Mouse (Mus musculus) neural tube, embryonic 11.5 days (tissue): Measurements from ENCODE around the gene Card6. TPM values are rescaled to one million over a fixed set of nuclear protein-coding genes. Genes with fewer than 3 reads are reported as not detected.

Experiments
- ATAC-seq: fragments of 200-750 bp; cut with Nextera tagmentation; 2 replicates; pipeline ENCODE4 v1.8.0; 2017; ENCODE audit warnings: moderate number of reproducible peaks, mild to moderate bottlenecking, moderate TSS enrichment, moderate library complexity; ENCODE audit not compliant: insufficient read depth, low FRiP score, low TSS enrichment
- DNase-seq: peaks from one replicate; pipeline ENCODE4 v3.0.0-alpha.2; 2015; ENCODE audit warnings: low spot score
- H3K27ac ChIP-seq: fragments of 300-500 bp; sonication (generic); 2 replicates; pipeline ENCODE4 v1.5.1; 2014; ENCODE audit warnings: low read depth, mild to moderate bottlenecking, low read length
- H3K27me3 ChIP-seq: fragments of 300-500 bp; sonication (generic); 2 replicates; pipeline ENCODE4 v1.6.1; 2014; ENCODE audit warnings: mild to moderate bottlenecking, low read length, mixed read lengths; ENCODE audit not compliant: control insufficient read depth, insufficient read depth
- H3K36me3 ChIP-seq: fragments of 300-500 bp; sonication (generic); 2 replicates; pipeline ENCODE4 v1.6.1; 2014; ENCODE audit warnings: mild to moderate bottlenecking, low read length, moderate library complexity, mixed read lengths; ENCODE audit not compliant: control insufficient read depth, insufficient read depth
- H3K4me1 ChIP-seq: fragments of 300-500 bp; sonication (generic); 2 replicates; pipeline ENCODE4 v1.6.1; 2014; ENCODE audit warnings: low read length, mixed read lengths; ENCODE audit not compliant: control insufficient read depth, insufficient read depth
- H3K4me2 ChIP-seq: fragments of 300-500 bp; sonication (generic); 2 replicates; pipeline ENCODE4 v1.6.1; 2014; ENCODE audit warnings: low read depth, mild to moderate bottlenecking, moderate library complexity
- H3K4me3 ChIP-seq: fragments of 300-500 bp; sonication (generic); 2 replicates; pipeline ENCODE4 v1.5.1; 2014; ENCODE audit warnings: low read depth, low read length
- H3K9ac ChIP-seq: fragments of 300-500 bp; sonication (generic); 2 replicates; pipeline ENCODE4 v1.6.1; 2014; ENCODE audit warnings: mild to moderate bottlenecking, low read length
- H3K9me3 ChIP-seq: fragments of 300-500 bp; sonication (generic); 2 replicates; pipeline ENCODE4 v1.6.1; 2016; ENCODE audit warnings: low read length; ENCODE audit not compliant: control insufficient read depth
- WGBS: fragments of 180-500 bp; shearing (Covaris S2); extraction: QIAGEN DNeasy Blood & Tissue Kit; methylation state at CpG from one replicate; pipeline ENCODE4 v1.1.7; 2014; 5-methylcytosine and 5-hydroxymethylcytosine counted together
- polyA plus RNA-seq: library from polyadenylated mRNA; unstranded; fragments of >200 nt; fragmentation: Nextera tagmentation; extraction: Ambion mirVana; gene quantifications from 2 replicates; pipeline ENCODE4 v1.2.1, GENCODE M21; 2014

The Card6 gene
- polyA plus RNA-seq = 1.1 and 1.4 TPM in 2 replicates

DNA sequence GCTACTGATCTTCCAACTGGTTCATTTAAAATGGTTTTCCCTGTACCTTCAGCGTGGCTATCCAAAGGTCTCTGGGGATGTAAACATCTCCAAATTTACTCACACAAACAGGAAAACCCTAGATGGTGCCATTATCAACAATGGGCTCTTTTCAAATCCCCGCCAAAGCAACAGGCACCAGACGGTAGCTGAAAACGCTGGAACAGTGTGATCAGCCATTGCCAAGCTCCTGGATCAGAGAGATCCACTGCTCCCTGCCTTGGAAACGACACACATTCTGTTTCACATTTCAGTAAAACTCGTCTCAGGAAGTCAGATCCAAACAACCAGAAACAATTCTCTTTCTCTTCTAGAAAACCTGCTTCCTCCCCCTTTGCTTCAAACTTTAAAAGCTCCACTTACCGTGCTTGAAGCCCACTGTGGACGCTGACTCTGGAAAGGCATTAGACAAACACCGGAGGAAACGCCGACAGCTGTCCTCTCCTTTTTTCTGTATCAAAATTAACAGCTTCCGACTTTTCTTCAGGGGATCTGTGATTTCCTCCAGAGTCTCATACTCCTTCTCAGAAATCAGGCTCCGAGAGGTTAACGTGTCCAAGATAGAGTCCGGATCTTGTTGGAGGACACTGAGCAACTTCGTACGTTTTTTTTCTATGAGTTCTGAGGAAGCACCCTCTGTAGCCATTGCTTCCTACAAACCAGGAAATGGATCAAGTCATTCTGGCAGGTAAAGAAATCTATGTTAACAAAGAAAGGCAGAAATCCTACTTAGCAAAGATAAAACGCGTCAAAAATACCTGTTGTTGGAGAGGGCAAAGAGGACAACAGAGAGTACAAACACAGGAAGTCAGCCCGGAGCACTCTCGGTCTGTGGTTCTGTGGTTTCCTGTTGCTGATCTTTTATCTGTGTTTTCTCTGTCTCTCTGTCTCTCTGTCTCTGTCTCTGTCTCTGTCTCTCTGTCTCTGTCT, at the start of gene Card6:
Gene Card6, minus strand, starts transcription at position 854 of the 969 bp plus-strand sequence.
- Histone ChIP-seq H3K9ac (no peak within 1 kb of the TSS), H3K36me3 (no peaks in the 10 kb centered on the region), H3K4me2 (no peak within 1 kb of the TSS), H3K4me3 (no peak within 1 kb of the TSS), H3K27ac (no peak within 1 kb of the TSS), H3K4me1 (no peaks in the 10 kb centered on the region), H3K9me3 (no peaks in the 10 kb centered on the region), H3K27me3 (no peaks in the 10 kb centered on the region)
- WGBS = 76% methylated on average over 21 of the region's 21 CpGs
- ATAC-seq (no peak), DNase-seq (no peak)

DNA sequence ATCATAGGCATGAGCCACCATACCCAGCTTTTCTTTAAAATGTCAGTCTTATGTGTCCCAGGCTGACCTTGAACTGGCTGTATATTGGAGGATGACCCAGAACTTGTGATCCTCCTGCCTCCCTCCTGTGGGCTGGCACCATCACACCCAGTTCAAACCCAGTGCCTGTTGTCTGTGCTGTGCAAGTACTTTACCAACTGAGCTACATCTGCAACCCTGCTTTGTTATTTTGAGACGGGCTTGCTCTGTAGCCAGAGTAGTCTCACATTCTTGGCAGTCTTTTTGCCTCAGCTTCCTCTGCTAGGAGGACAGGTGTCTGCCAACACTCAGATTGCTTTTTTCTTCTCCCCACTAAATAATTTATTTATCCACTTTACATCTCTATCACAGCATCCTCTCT, 49.0 kb upstream of the Card6 start:
- Histone ChIP-seq H3K4me3 (no peak overlapping the region), H3K27me3 (no peaks in the 10 kb centered on the region), H3K9ac (no peak overlapping the region), H3K27ac (no peak overlapping the region), H3K9me3 (no peaks in the 10 kb centered on the region), H3K36me3 (no peaks in the 10 kb centered on the region), H3K4me1 (no peaks in the 10 kb centered on the region), H3K4me2 (no peak overlapping the region)
- no peak for ATAC-seq
- 65% methylated on average over 1 of the region's 1 CpGs for WGBS
- no peak for DNase-seq

DNA sequence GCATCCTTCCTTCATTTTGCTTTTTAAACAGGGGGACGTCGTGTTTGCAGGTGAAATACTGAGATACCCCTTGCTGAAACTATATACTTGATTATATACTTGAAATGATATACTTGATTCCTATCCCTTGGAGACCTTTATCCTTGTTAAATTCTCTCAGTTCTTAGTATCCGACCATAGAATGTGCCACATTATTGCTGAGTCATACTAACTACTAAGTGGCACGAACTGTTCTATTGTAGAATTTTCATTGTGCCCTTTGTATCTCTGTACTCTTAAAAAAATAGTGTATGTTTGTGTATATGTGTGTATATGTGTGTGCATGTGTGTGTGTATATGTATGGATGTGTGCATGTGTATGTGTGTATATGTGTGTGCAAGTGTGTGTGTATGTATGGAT, 48.0 kb upstream of the Card6 start:
- ATAC-seq = no peak
- H3K27me3 ChIP-seq = no peaks in the 10 kb centered on the region
- H3K9ac ChIP-seq = no peak overlapping the region
- no peaks in the 10 kb centered on the region for H3K9me3 ChIP-seq
- no peak overlapping the region for H3K4me2 ChIP-seq
- DNase-seq = no peak
- no peak overlapping the region for H3K4me3 ChIP-seq
- H3K27ac ChIP-seq = no peak overlapping the region
- 97% methylated on average over 4 of the region's 4 CpGs for WGBS
- no peaks in the 10 kb centered on the region for H3K36me3 ChIP-seq
- no peaks in the 10 kb centered on the region for H3K4me1 ChIP-seq

DNA sequence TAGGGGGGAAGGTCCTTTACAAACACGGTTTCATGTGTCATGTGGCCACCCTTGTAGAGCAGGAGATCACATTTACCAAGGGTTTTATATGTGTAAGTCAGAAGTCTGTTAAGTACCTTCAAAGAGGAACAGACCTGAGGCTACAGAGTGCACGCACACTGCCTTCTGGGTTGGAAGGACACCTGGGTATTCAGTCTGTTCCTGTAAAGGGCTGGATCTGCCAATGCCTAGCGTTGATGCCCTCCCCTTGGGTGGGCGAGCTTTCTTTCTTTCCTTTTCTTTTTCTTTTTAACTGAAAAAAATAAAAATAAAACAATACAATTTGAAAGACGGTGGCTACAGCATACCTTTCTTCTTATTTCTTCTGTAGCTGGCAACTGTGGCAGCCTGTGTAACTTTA, 46.8 kb upstream of the Card6 start:
- Histone ChIP-seq H3K4me2 (no peak overlapping the region), H3K4me3 (no peak overlapping the region), H3K4me1 (no peaks in the 10 kb centered on the region), H3K27me3 (no peaks in the 10 kb centered on the region), H3K27ac (no peak overlapping the region), H3K9ac (no peak overlapping the region), H3K9me3 (no peaks in the 10 kb centered on the region), H3K36me3 (no peaks in the 10 kb centered on the region)
- WGBS = 76% methylated on average over 5 of the region's 5 CpGs
- DNase-seq (no peak), ATAC-seq (no peak)

DNA sequence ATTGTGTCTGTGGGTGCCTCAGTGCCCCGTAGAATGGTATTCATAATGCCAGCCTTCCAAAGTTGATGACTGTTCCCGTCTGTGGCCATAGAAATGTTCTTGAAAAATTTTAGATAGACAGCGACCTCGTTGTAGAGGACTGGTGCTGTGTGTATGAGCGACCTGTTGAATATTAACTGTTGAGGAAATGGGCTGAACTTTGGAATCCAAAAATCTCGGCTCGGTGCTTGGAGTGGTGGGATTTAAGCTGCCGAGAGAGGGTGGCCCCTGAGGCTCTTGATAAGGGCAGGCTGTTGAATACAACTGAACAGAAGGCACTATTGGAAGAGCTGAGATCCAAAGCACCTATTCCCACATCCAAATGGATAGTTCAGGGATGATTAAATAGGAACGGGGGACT, 46.3 kb upstream of the Card6 start:
- ATAC-seq = no peak
- DNase-seq = no peak
- Histone ChIP-seq H3K4me2 (no peak overlapping the region), H3K27ac (no peak overlapping the region), H3K27me3 (no peaks in the 10 kb centered on the region), H3K4me1 (no peaks in the 10 kb centered on the region), H3K4me3 (no peak overlapping the region), H3K9ac (no peak overlapping the region), H3K36me3 (no peaks in the 10 kb centered on the region), H3K9me3 (no peaks in the 10 kb centered on the region)
- WGBS = 89% methylated on average over 9 of the region's 9 CpGs

DNA sequence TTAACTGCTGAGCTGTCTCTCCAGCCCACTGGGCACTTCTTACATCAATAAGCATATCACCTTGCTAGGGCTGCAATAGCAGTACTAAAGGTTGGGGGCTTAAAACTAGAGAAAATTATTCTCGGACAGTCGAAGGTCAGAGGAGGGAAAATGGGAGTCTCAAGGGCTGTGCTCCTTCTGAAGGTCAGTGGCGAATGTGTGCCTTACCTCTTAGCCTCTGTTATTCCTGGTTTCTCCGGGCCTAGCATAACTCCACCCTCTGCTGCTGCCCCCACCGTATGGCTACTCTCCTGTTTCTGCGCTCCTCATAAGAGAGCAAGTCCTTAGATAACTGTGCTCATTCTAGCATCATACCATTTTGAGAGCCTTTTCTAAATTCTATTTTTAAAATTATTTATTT, 43.8 kb upstream of the Card6 start:
- ATAC-seq = no peak
- DNase-seq = no peak
- Histone ChIP-seq H3K27me3 (no peaks in the 10 kb centered on the region), H3K4me3 (no peak overlapping the region), H3K27ac (no peak overlapping the region), H3K4me1 (peaks cover 4% of the 10 kb centered on the region; the same call in 1 of the 2 replicates), H3K9me3 (no peaks in the 10 kb centered on the region), H3K4me2 (no peak overlapping the region), H3K36me3 (no peaks in the 10 kb centered on the region), H3K9ac (no peak overlapping the region)
- WGBS = 95% methylated on average over 6 of the region's 6 CpGs

DNA sequence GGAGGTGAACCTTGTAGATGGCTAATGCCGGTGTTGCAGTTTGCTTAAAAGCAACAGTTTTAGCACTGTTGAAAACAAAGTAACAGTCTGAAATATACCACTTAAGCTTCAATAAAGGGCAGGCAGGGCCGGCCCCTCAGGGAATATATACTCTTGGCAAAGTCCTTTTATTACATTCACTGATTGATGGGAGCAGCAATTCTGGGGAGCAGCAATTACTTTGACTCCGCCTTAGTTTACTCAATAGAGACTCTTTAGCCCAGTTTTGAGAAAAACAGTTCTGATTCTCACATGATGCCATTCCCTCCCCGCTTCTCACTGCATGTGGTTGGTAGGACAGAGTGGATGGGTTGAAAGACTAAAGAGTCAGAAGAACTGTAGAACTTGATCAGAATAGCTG, 40.8 kb upstream of the Card6 start:
- H3K9me3 ChIP-seq = no peaks in the 10 kb centered on the region

DNA sequence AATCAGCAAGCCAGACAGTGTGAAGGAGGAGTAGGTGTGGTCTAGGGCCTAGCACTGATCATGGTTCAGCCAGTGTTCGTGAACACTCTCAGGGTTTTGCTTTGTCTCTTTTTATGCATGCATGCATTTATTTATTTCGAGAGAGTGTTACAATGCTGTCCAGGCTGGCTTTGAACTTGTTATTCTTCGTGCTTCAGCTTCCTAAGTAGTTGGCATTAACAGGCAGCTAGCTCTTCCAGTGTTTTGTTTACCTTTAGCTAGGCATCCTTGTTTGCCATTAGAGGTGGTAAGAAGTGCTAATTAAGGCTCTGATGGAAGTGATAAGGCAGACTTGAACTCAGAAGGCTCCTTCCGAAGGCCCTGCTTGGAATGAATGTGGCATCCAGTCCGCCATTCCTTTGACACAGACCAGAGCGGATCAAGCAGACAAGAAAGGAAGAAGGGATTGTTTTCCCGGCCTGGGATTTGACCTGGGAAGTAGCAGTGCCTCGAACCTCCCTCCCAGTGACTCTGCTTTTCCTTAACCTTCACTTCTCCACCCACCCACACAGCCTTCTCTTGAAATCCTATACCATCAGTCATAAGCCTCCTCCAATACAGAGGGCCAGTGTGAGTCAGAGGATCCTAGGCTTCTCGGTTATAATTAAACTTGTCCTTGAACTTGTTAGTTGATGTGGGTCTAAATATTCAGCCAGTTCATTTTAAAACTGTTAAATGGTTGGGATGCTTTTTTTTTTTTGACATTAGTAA, 37.0 kb upstream of the Card6 start:
- ATAC-seq (no peak), DNase-seq (no peak)
- no peaks in the 10 kb centered on the region for H3K36me3 ChIP-seq
- H3K4me3 ChIP-seq = peak overlapping the region; percentile 85; the same call in 1 of the 2 replicates
- H3K9ac ChIP-seq = no peak overlapping the region
- H3K4me2 ChIP-seq = peak overlapping the region; percentile 42
- H3K27ac ChIP-seq = no peak overlapping the region
- no peaks in the 10 kb centered on the region for H3K9me3 ChIP-seq
- 51% methylated on average over 9 of the region's 9 CpGs for WGBS
- no peaks in the 10 kb centered on the region for H3K27me3 ChIP-seq
- peaks cover 7% of the 10 kb centered on the region; the same call in 1 of the 2 replicates for H3K4me1 ChIP-seq

More for the DNA sequence above, 40.8 kb upstream of the Card6 start:
- ATAC-seq (no peak), DNase-seq (no peak)
- Histone ChIP-seq H3K27ac (no peak overlapping the region), H3K9ac (no peak overlapping the region), H3K4me3 (no peak overlapping the region), H3K36me3 (no peaks in the 10 kb centered on the region), H3K27me3 (no peaks in the 10 kb centered on the region), H3K4me2 (no peak overlapping the region), H3K4me1 (peaks cover 7% of the 10 kb centered on the region; the same call in 1 of the 2 replicates)
- WGBS = 39% methylated on average over 4 of the region's 4 CpGs
